ENCODE assay signal across 8 mouse cellular contexts in genomic region chr2:19657881-19658589, GRCm38 (mm10). TPM values are rescaled to one million over a fixed set of nuclear protein-coding genes. Genes with fewer than 3 reads are reported as not detected.
DNase-seq lines count a peak whose midpoint lies in the region; ATAC-seq and TF ChIP-seq lines count a peak whose summit lies in the region.

No protein-coding gene starts in this region.

- TF ChIP-seq POLR2A in spleen, adult 2 months (IDR thresholded peaks at IDR 0.05; ENCODE audit: low read depth, low read length), result no peak

- peak overlapping the region; percentile 69 for H3K9ac ChIP-seq in embryonic facial prominence, embryonic 11.5 days (replicated peaks; ENCODE audit: low read length)
- H3K9ac ChIP-seq in limb, embryonic 15.5 days, result peak overlapping the region; percentile 72
- peak overlapping the region; percentile 68 for H3K9ac ChIP-seq in midbrain, embryonic 15.5 days

- WGBS in embryonic facial prominence, embryonic 11.5 days, result under 1% methylated on average over 88 of the region's 108 CpGs
- 0% methylated on average over 70 of the region's 108 CpGs for WGBS in limb, embryonic 15.5 days
- WGBS in midbrain, embryonic 15.5 days, result under 1% methylated on average over 98 of the region's 108 CpGs
- WGBS in spleen, adult 2 months, result 2% methylated on average over 94 of the region's 108 CpGs

- peak; percentile 41; the same call in 1 of the 2 replicates for TF ChIP-seq CTCF in spleen, adult 2 months (IDR thresholded peaks at IDR 0.05; ENCODE audit: extremely low read depth, insufficient read depth, insufficient read length, insufficient replicate concordance)

- H3K9me3 ChIP-seq in embryonic facial prominence, embryonic 11.5 days (replicated peaks; ENCODE audit: control insufficient read depth, low read length), result no peaks in the 10 kb centered on the region
- H3K9me3 ChIP-seq in limb, embryonic 15.5 days, result no peaks in the 10 kb centered on the region
- no peaks in the 10 kb centered on the region for H3K9me3 ChIP-seq in midbrain, embryonic 15.5 days

- H3K4me2 ChIP-seq in embryonic facial prominence, embryonic 11.5 days (ENCODE audit: low read depth, low read length), result peak overlapping the region; percentile 89
- H3K4me2 ChIP-seq in limb, embryonic 15.5 days, result peak overlapping the region; percentile 87
- peak overlapping the region; percentile 64 for H3K4me2 ChIP-seq in midbrain, embryonic 15.5 days

- ATAC-seq in cerebellum, adult (ENCODE audit: insufficient number of reproducible peaks, low FRiP score, low TSS enrichment), result peak; percentile 65
- peak; percentile 85 for ATAC-seq in embryonic facial prominence, embryonic 11.5 days (replicated peaks; ENCODE audit: insufficient number of reproducible peaks, low FRiP score, low TSS enrichment, low read depth)
- ATAC-seq in granulocyte monocyte progenitor cell, adult 5-6 weeks (replicated peaks; ENCODE audit: poor library complexity, severe bottlenecking), result peak; percentile 25
- ATAC-seq in limb, embryonic 15.5 days (ENCODE audit: insufficient number of reproducible peaks, low FRiP score, low TSS enrichment, low read depth), result peak; percentile 82
- ATAC-seq in midbrain, embryonic 15.5 days (replicated peaks), result peak; percentile 91

- peak overlapping the region; percentile 41; the same call in 1 of the 2 replicates for H3K27ac ChIP-seq in embryonic facial prominence, embryonic 11.5 days (replicated peaks; ENCODE audit: low read depth, low read length)
- peak overlapping the region; percentile 93 for H3K27ac ChIP-seq in limb, embryonic 15.5 days
- H3K27ac ChIP-seq in midbrain, embryonic 15.5 days, result peak overlapping the region; percentile 84
- H3K27ac ChIP-seq in spleen, adult 2 months (ENCODE audit: insufficient read depth, low read length), result peak overlapping the region; percentile 95

- DNase-seq in cerebellum, postnatal 10 days, result no peak
- DNase-seq in embryonic facial prominence, embryonic 11.5 days (ENCODE audit: low spot score), result peak; percentile 54
- DNase-seq in kidney, adult 8-10 months, result peak; percentile 37 to 49
- DNase-seq in spleen, adult 2 months (ENCODE audit: low read depth in 1 of 2, low spot score in 2 of 2), result peak in 1 of 2 experiments; percentile 74

- H3K27me3 ChIP-seq in embryonic facial prominence, embryonic 11.5 days (ENCODE audit: control insufficient read depth, insufficient read depth, low read length), result peaks cover 11% of the 10 kb centered on the region
- 0 out of 2 replicates have a peak, but pooled peaks cover 7% of the 10 kb centered on the region for H3K27me3 ChIP-seq in limb, embryonic 15.5 days
- H3K27me3 ChIP-seq in midbrain, embryonic 15.5 days (replicated peaks), result peaks cover 15% of the 10 kb centered on the region
- H3K27me3 ChIP-seq in spleen, adult 2 months (ENCODE audit: control insufficient read depth, insufficient read depth, low read length), result no peaks in the 10 kb centered on the region

- no peaks in the 10 kb centered on the region for H3K4me1 ChIP-seq in embryonic facial prominence, embryonic 11.5 days (ENCODE audit: control insufficient read depth, insufficient read depth, low read length)
- H3K4me1 ChIP-seq in limb, embryonic 15.5 days, result peaks cover 21% of the 10 kb centered on the region
- H3K4me1 ChIP-seq in midbrain, embryonic 15.5 days, result peaks cover 21% of the 10 kb centered on the region
- peaks cover 9% of the 10 kb centered on the region for H3K4me1 ChIP-seq in spleen, adult 2 months (ENCODE audit: control insufficient read depth, insufficient read depth, insufficient read length)

- peak overlapping the region; percentile 73 for H3K4me3 ChIP-seq in embryonic facial prominence, embryonic 11.5 days (ENCODE audit: low read depth, low read length)
- H3K4me3 ChIP-seq in limb, embryonic 15.5 days, result peak overlapping the region; percentile 75
- peak overlapping the region; percentile 87 for H3K4me3 ChIP-seq in midbrain, embryonic 15.5 days
- H3K4me3 ChIP-seq in spleen, adult 2 months (ENCODE audit: extremely low read depth, insufficient read depth, insufficient read length), result peak overlapping the region; percentile 91

- H3K36me3 ChIP-seq in embryonic facial prominence, embryonic 11.5 days (replicated peaks; ENCODE audit: control insufficient read depth, insufficient read depth, low read depth, low read length), result no peaks in the 10 kb centered on the region
- H3K36me3 ChIP-seq in limb, embryonic 15.5 days, result no peaks in the 10 kb centered on the region
- H3K36me3 ChIP-seq in midbrain, embryonic 15.5 days (replicated peaks), result no peaks in the 10 kb centered on the region
- no peaks in the 10 kb centered on the region for H3K36me3 ChIP-seq in spleen, adult 2 months (ENCODE audit: control insufficient read depth, insufficient read depth, low read length)

RNA-seq across cellular contexts. Expression of gene Otud1, which starts 0.5 kb away (rescaled TPM):
- polyA plus RNA-seq in embryonic facial prominence, embryonic 11.5 days (2014; fragmentation: Nextera tagmentation; extraction: Ambion mirVana), result 0.98 and 1.1 TPM in 2 replicates
- total RNA-seq in granulocyte monocyte progenitor cell, adult 5-6 weeks (2014; fragmentation: Nextera tagmentation), result 3.0 and 3.7 TPM in 2 replicates
- total RNA-seq in granulocyte monocyte progenitor cell, adult 5-6 weeks (2017), result 5.6 and 7.0 TPM in 2 replicates
- polyA plus RNA-seq in limb, embryonic 15.5 days (2015; fragmentation: Nextera tagmentation; extraction: Ambion mirVana), result 2.3 and 2.5 TPM in 2 replicates
- polyA plus RNA-seq in midbrain, embryonic 15.5 days (2015; fragmentation: Nextera tagmentation; extraction: Ambion mirVana), result 1.3 and 1.4 TPM in 2 replicates
- 12.4 and 25.5 TPM in 2 replicates for polyA plus RNA-seq in spleen, adult 2 months (2012; rRNA removed)

Comparison
In these comparisons a context has a peak if more than half of its experiments do, and no peak if none do; other contexts are left out.
1. ATAC-seq: peak in every context shown above with its lines; median percentile 91 in midbrain, embryonic 15.5 days; 85 in embryonic facial prominence, embryonic 11.5 days; 82 in limb, embryonic 15.5 days; 65 in cerebellum, adult; 25 in granulocyte monocyte progenitor cell, adult 5-6 weeks.
2. DNase-seq: peak in embryonic facial prominence, embryonic 11.5 days (single experiment) and kidney, adult 8-10 months (2 of 2); none in cerebellum, postnatal 10 days (0 of 2).
3. H3K27ac ChIP-seq: peak in every context shown above with its lines; median percentile 95 in spleen, adult 2 months; 93 in limb, embryonic 15.5 days; 84 in midbrain, embryonic 15.5 days; 41 in embryonic facial prominence, embryonic 11.5 days.
4. Peak in every context shown above with its lines, with median percentiles within 50 percentile points of each other: H3K4me2 ChIP-seq, H3K4me3 ChIP-seq and H3K9ac ChIP-seq.